Mouse (Mus musculus) gastrocnemius, adult 2 months (tissue): ENCODE results near the gene Tigd4. TPM values are rescaled to one million over a fixed set of nuclear protein-coding genes. Genes with fewer than 3 reads are reported as not detected.
"Not testable (repeated sequence)": the region's sequence is repeated elsewhere in the genome, so short reads cannot be mapped to it uniquely, and the experiment has no call there.

Source experiments
- DNase-seq: peaks from one replicate; pipeline ENCODE4 v3.0.0; 2022
- H3K27ac ChIP-seq: fragments of 200-600 bp; 2 replicates; pipeline ENCODE4 v1.8.1; 2022; ENCODE audit warnings: mild to moderate bottlenecking
- H3K4me3 ChIP-seq: fragments of 200-600 bp; 2 replicates; pipeline ENCODE4 v1.8.1; 2022; ENCODE audit warnings: mild to moderate bottlenecking, moderate library complexity
- CTCF ChIP-seq: fragments of 200-600 bp; IDR thresholded peaks from 2 replicates; pipeline ENCODE4 v1.8.1; 2022; ENCODE audit warnings: antibody characterized with exemption, mild to moderate bottlenecking, moderate library complexity
- intact Hi-C: fragments of 180-260 bp; cut with DNase I; formaldehyde crosslinking; loops from one replicate; pipeline ENCODE4 v1.15.1; 2025
- long read RNA-seq, 2 experiments: library from polyadenylated mRNA; stranded (forward); transcript quantifications; one replicate each; pipeline ENCODE4 v2.0.0; 2021
- total RNA-seq, 2 experiments: library from RNA; stranded (reverse); gene quantifications; 2 replicates each; pipeline ENCODE4 v1.2.3; 2021

Tigd4 gene
- 10 to 100 TPM in 1 of 2 experiments, 1 to 10 TPM in 1; 6.0 to 18.3 TPM for total RNA-seq
- long read RNA-seq, experiment 1, partial matches to known transcripts = 0 of 3 reads
- long read RNA-seq, experiment 1, other reads (novel, unspliced or antisense) = 0 of 3 reads
- long read RNA-seq, experiment 2, partial matches to known transcripts = 0 of 1 reads
- long read RNA-seq, experiment 2, other reads (novel, unspliced or antisense) = 0 of 1 reads

- no peak for TF ChIP-seq CTCF
Measured at GRCm38 (mm10) chr3:84593274-84593673, at the start of gene Tigd4. Tigd4 (plus strand) TSS chr3:84593574.

DNA sequence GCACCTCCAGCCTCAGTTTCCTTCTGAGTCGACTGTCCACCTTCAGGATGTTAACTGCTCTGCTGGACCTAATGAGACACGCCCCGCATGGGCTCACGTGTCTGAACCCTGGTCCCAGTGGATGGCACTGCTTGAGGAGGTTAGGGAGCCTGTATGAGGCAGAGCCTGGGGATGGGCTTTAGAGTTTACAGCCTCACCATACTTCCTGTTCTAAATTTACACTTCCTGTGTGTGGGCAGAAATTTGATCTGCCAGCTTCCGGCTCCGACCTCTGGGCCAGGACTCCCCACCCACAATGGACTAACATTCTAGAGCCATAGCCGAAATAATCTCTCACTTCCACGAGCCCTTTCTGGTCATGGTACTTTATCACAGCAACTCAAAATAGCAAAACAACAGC is 46.2 kb upstream of the Tigd4 start:
- no peak for DNase-seq
- no peak for TF ChIP-seq CTCF
- intact Hi-C loops = loop anchor here (10.0 kb wide), 1 partner anchor 372 kb away; the partner anchor contains the start of gene Gm6525
- H3K4me3 ChIP-seq = no peak overlapping the region
- no peak overlapping the region; the same call in 1 of the 2 replicates for H3K27ac ChIP-seq

More at GRCm38 (mm10) chr3:84593274-84593673, at the start of gene Tigd4:
- intact Hi-C loops = no loop called here
- Histone ChIP-seq H3K27ac (no peak within 1 kb of the TSS; the same call in 1 of the 2 replicates), H3K4me3 (peak within 1 kb of the TSS; percentile 71; the same call in 1 of the 2 replicates)
- DNase-seq = no peak

DNA sequence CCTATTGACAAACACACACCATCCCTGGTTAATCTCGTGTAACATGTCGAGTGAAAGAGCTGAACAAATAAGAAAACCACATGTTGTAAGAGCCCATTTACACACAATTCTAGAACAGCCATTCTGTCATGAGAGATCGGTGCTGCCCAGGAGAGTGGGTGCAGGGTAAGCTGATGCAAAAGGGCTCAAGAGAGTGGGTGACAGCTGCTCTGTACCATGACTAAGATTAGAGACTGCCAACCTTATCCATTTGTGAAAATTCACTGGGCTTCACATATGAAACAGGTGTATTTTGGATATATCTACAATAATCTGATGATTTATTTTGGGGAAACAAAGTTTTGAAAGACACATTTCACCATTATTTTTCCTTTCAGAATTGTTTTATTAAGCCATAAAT is 37.6 kb upstream of the Tigd4 start:
- no peak for TF ChIP-seq CTCF
- intact Hi-C loops = no loop called here
- DNase-seq = no peak
- Histone ChIP-seq H3K27ac (no peak overlapping the region), H3K4me3 (no peak overlapping the region)

DNA sequence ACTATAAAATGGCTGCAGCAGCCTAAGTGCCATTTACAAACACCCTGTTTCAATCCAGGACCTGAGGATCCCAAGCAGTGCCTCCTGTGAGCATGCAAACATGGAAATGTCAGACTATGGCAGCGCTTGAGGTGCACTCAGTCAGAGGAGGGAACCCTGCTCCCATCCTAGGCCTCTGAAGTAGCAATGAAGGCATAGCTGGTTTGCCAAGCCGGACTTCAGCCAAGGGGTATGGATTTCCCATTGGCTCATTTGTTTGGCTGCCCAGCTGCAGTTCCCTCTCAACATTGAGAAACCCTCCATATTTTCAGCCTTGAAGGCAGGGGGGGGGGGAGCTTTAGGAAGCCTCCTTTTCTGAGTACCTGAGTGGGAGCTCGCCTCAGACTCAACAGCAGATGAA is 35.1 kb upstream of the Tigd4 start:
- intact Hi-C loops = no loop called here

DNA sequence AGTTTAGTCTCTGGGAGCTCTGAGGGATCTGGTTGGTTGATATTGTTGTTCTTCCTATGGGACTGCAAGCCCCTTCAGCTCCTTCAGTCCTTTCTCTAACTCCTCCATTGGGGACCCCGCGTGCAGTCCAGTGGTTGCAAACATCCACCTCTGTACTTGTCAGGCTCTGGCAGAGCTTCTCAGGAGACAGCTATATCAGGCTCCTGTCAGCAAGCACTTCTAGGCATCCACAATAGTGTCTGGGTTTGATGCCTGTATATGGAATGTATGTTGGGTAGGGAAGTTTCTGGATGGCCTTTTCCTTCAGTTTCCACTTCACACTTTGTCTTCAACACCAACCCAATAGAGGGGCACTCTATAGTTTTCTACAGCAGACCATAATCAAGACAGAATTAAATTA is 30.5 kb upstream of the Tigd4 start:
- H3K27ac ChIP-seq, H3K4me3 ChIP-seq, DNase-seq, intact Hi-C loops: not testable (repeated sequence)

More for the DNA sequence above, 35.1 kb upstream of the Tigd4 start:
- TF ChIP-seq CTCF = no peak
- peak overlapping the region; percentile 20; the same call in 1 of the 2 replicates for H3K27ac ChIP-seq
- no peak overlapping the region for H3K4me3 ChIP-seq
- peak; percentile 77 for DNase-seq

DNA sequence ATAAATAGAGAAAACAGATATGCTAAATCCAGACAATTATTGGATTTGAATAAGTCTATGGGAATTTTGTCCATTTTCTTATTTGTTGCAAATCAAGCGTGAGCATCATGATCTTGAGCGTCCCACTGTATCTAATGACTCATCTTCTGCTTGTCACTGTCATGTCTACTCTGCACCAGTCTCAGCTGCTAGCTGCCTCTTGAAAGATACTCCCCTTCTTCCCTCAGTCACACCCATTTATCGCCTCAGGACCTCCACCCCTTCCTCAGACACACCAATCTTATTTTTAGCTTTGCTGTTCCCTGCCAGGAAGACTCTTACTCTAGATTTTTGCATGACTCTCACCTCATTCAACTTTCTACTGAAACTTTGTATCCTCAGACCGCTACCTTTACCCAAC is 30.0 kb upstream of the Tigd4 start:
- intact Hi-C loops = no loop called here
- no peak for DNase-seq
- H3K27ac ChIP-seq = no peak overlapping the region

DNA sequence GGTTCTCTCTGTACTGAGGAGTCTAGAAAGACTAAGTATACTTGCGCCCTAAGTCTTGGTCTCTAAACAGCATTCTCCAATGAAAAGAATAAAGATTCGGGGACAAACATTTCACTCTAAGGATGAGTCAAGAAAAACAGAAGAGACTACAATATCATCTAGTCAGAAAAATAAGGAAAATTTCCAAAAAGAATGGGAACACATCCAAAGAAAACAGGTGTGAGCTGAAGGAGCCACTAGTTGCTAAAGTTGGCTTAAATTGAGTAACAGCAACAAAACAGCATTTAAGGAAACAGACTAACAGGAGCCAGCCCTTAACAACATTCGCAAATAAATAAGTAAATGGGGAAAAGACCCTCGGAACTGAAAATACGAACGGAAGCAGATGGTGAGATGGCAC is 24.8 kb upstream of the Tigd4 start:
- Histone ChIP-seq H3K4me3 (no peak overlapping the region), H3K27ac (peak overlapping the region; percentile 16; the same call in 1 of the 2 replicates)
- TF ChIP-seq CTCF = no peak
- intact Hi-C loops = no loop called here
- no peak for DNase-seq

More for the DNA sequence above, 30.0 kb upstream of the Tigd4 start:
- no peak for TF ChIP-seq CTCF
- no peak overlapping the region for H3K4me3 ChIP-seq

DNA sequence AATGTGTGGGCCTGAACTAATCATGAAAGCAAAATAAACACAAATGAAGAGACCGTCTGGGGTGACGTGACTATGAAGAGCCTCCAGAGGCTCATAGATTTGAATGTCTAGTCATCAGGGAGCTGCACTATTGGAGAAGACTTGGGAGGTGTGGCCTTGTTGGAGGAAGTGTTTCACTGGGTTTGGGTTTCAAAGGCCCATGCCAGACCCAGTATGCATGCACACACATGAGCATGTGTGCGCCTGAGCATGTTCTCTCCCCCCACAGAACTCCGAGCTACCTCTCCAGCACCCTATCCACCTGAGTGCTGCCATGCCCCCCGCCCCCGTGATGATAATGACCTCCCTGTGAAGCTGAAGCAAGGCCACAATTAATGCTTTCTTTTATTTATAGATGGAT is 23.8 kb upstream of the Tigd4 start:
- Histone ChIP-seq H3K27ac (peak overlapping the region; percentile 16; the same call in 1 of the 2 replicates), H3K4me3 (no peak overlapping the region)
- DNase-seq = no peak
- intact Hi-C loops = no loop called here
- no peak for TF ChIP-seq CTCF

DNA sequence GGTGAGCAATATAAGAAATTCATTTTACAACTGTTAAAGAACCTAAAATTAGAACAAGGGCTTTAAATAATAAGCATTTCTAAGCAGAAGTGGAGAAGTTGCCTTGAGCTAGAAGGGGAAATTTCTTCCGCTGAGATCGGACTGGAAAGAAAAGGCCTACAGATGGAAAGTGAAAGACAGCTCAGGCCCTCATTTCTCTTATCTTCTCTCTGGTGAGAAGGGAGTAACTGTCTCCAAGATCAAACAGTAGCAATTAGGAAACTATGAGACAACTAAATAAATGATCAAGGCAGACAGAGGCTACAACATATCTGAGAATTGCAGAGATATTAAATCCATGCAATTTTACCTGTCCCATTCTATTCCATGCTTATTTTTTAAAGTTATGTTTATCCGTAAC is 22.9 kb upstream of the Tigd4 start:
- TF ChIP-seq CTCF = no peak
- H3K27ac ChIP-seq = no peak overlapping the region
- intact Hi-C loops = no loop called here
- H3K4me3 ChIP-seq = no peak overlapping the region
- no peak for DNase-seq

DNA sequence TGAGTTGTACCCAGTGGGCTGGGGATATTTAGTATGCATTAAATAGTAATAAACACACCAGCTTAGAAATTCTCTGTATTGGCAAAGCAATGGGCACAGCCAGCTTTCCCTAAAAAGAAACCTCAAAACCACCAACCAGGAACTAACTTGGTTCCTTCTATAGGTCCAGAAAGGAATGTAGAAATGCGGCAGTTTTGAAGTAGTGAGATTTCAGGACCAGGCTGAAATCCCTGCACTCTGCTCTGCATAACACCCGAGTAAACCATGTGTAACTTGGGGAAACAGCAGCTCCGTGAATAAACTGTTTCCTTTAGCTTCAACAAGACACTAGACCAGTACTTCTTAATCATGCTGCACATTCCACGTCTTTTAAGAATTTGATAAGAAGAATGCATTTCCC is 12.7 kb upstream of the Tigd4 start:
- intact Hi-C loops = no loop called here
- H3K4me3 ChIP-seq = peak overlapping the region; percentile 83
- peak overlapping the region; percentile 89; the same call in 1 of the 2 replicates for H3K27ac ChIP-seq
- no peak for TF ChIP-seq CTCF
- no peak for DNase-seq

DNA sequence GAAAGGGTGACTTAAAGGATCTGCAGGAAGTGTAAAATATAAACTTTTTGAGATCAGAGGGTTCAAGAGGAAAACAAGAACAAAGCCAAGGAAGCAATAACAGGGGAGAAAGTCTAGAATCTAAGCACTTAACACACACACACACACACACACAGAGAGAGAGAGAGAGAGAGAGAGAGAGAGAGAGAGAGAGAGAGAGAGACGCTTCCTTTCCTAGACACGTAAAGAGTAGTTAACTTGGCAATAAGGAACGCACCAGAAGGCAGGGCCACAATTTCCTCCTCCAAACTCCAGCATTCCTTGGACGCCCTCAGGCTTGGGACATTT is 11.7 kb upstream of the Tigd4 start:
- no peak for DNase-seq
- Histone ChIP-seq H3K27ac (peak overlapping the region; percentile 89), H3K4me3 (peak overlapping the region; percentile 83)
- no peak for TF ChIP-seq CTCF
- intact Hi-C loops = no loop called here

DNA sequence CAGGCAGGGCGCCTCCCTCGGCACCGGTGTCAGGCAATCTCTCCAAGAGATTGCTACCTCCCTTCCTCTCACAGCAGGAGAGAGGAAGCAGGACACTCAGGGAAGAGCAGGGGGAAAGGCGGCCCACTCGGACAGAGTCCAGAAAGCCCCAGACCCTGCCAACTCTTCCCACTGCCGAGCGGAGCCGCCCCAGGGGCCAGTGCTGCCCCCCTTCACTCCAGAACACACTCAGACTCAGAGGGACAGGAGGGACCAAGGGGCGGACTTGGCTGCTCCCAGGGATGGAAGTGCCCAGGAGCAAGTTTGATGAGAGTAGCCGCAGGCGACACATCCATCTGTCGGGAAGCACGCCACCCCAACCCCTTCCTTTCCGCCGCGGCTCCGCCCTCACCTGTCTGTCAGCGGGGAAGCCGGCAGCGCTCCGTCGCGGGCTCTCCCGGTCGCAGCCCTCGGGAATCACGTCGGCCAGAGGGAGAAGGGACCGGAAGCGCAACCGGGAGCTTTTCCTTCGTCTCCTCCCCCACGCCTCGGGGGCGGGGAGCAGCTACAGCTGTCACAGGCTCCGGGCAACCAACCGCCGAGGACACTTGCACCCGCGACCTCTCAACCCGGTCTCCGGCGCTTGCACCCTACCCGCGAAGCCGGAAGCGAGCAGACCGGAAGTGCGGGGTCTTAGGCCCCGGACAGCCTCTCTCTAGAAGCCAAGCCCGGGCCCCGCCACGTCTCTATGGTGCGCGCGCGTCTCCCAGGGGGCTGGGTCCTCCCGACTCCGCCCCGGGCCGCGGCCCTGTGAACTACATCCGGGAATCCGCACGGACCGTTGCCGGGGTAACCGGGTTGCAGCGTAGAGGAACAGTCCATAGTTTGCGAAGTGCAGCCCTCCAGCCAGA is 11.1 kb upstream of the Tigd4 start, which contains the start of gene Arfip1:
Gene Arfip1, minus strand, starts transcription at position 603 of the 890 bp plus-strand sequence.
- peak within 1 kb of the TSS; percentile 83 for H3K4me3 ChIP-seq
- intact Hi-C loops = no loop called here
- TF ChIP-seq CTCF = no peak
- peak; percentile 99 for DNase-seq
- peak within 1 kb of the TSS; percentile 89 for H3K27ac ChIP-seq

GRCm38 (mm10) chr3:84582913-84583276 is 10.5 kb upstream of the Tigd4 start:
- no peak for TF ChIP-seq CTCF
- intact Hi-C loops = no loop called here
- no peak for DNase-seq

DNA sequence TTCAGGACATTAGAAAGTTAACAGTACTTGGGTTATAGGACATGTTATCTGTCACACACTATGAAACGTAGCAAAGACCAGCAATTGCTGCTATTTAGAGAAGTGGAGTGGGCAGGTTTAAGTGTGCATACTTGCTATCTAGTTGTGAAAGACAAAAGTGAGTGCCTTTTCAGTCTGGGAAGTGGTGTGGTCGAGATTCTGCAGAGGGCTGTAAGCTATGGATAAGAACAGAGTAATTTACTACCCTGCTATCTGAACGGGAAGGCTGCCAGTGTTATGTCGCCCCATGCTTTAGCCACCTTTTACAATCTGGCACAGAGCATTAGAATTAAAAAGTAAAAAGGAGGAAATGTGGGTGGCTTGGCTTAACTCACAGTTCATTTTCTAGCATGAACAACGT is 6.6 kb upstream of the Tigd4 start:
- no peak overlapping the region for H3K27ac ChIP-seq

More at GRCm38 (mm10) chr3:84582913-84583276, 10.5 kb upstream of the Tigd4 start:
- Histone ChIP-seq H3K27ac (peak overlapping the region; percentile 89), H3K4me3 (peak overlapping the region; percentile 83)

More for the DNA sequence above, 6.6 kb upstream of the Tigd4 start:
- no peak for TF ChIP-seq CTCF
- DNase-seq = no peak
- intact Hi-C loops = no loop called here
- H3K4me3 ChIP-seq = no peak overlapping the region
